Mouse (Mus musculus): ENCODE measurements at regions not wholly inside any gene's neighbourhood (a gene's known extent, or its start where the extent isn't known, plus 50 kb on each side); places are given as distances from the start of the nearest gene placed in this dataset.

DNA sequence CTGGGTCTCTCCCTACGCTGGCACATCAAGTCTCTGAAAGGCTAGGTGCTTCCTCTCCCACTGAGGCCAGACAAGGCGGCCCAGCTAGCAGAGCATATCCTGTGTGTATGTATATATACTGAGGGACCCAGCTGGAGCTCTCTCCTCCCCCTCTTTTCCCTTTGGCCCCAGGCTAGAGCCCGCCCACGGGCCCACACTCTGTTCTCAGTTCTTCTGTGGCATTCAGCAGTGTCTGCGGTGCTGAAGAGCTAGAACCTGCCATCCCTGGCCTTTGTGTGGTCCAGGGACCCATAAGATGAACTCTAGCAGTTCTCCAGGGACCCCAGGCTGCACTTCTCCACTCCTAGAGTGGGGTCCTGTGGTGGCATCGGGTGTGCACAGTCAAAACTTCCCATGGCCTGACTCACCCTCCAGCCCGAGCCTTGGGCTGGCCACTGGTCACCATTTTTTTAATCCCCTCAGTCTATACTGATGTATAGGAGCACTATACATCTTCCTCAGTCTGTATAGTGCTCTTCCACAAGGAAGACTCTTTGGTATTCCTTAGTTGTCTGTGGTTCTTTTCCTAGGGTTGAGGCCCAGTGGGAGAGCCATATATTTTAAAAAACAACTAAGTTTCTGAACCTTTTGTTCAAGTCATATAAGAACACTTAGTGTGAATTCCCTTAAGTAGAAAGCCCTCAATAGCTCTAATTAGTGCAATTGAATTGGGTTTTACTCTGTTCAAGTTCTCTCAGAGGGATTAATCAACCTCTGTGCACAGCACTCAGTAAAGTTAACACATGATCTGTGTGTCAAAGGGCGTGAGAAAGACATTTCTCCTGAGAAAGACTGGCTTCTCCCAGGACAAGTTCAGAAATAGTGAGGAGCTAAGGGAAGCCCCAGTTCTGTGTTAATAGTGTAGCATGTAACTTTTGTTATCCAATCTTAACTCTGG, 401.3 kb downstream of the Ipmk start:
- DNase-seq (ENCODE audit: low spot score in 2 of 2): no peak

GRCm38 (mm10) chr10:71753255-71753654, 405.7 kb downstream of the Ipmk start:
- no peak for DNase-seq (ENCODE audit: low spot score in 2 of 2)

DNA sequence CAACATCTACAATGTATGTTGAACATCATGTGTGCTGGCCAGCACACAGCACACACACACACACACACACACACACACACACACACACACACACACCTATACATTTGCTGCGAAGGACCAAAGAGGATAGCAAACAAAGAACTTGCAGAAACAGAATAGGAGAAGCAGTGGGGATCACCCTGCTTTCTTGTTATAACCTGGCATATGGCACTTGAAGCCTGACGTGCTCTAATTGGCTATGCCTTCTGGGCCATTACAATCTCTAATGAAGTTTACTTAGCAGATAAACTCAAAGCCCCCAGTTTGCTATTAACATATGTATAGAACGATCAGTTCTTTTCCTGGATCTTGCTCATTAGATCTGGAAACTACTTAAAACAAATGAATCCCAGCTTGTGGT, 407.2 kb downstream of the Ipmk start:
- DNase-seq (ENCODE audit: low spot score in 2 of 2): no peak

DNA sequence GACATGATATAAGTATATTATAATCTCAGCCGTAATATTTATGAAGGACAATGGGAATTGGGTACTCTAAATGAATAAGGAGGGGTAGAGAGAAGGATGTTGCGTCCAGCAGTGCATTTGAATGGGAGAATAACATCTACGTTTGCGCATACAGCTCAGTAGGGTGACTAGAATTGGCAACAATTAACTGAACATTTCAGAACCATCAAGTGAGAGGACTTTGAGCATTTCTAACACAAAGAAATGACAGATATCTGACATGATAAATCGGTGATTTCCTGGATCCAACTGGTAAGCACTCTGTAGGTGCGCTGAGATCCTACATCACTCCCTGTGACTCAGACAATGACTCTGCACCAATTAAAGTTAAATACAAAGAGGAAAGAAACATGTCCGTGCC, 431.3 kb downstream of the Ipmk start:
- no peak for DNase-seq (ENCODE audit: low spot score in 2 of 2)

- no peak for DNase-seq (ENCODE audit: low spot score in 2 of 2)
Observed at GRCm38 (mm10) chr10:71789241-71789640, 441.7 kb downstream of the Ipmk start.

GRCm38 (mm10) chr10:71789936-71790335, 442.4 kb downstream of the Ipmk start:
- DNase-seq (ENCODE audit: low spot score in 2 of 2): no peak

DNA sequence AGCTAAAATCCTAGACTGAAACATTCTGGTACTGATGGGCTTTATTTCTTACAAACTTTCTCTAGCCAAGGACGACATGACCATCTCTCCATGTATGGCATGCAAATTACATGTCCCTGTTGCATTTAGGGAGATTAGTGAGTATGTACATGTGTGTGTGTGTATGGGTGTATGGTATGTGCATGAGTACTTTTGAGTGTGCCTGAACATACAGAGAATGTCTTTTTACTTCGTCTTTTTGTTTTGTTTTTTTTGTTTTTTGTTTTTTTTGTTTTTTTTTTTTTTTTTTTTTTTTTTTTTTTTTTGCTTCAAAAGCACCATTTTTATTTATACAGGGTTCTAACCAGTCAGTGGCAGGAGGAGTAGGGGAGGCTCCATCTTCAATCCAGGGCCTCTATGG, 451.1 kb downstream of the Ipmk start:
- DNase-seq (ENCODE audit: low spot score in 2 of 2): no peak

- DNase-seq (ENCODE audit: low spot score in 2 of 2): no peak
Observed at GRCm38 (mm10) chr10:71802457-71802856, 454.9 kb downstream of the Ipmk start.

GRCm38 (mm10) chr10:71832633-71833032, 485.1 kb downstream of the Ipmk start:
- peak; percentile 6 to 51 for DNase-seq (ENCODE audit: low spot score in 2 of 2)

- DNase-seq (ENCODE audit: low spot score in 2 of 2): no peak
Observed at GRCm38 (mm10) chr10:71835018-71835417, 487.5 kb downstream of the Ipmk start.

DNA sequence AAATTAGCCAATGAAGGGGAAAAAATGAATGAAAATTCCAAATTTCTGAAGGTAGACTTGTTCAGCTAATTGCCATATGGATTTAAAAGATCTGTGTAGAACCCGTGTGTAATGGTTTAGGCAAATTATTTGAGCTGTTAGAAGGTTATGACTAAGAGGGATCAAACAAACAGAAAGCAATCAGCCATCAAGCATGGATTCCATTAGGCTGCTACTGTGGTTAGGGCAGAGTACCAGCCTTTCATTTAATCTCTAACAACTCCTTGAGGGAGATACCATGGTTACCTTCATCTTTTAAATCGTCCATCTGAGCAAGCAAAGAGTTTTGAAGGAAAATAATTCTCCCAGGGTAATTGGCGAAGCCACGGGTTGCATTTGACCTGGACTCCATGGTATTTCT, 509.5 kb downstream of the Ipmk start:
- no peak for DNase-seq (ENCODE audit: low spot score in 2 of 2)

GRCm38 (mm10) chr10:71857518-71857973, 510.0 kb downstream of the Ipmk start:
- peak; percentile 52 to 83 for DNase-seq (ENCODE audit: low spot score in 2 of 2)

- DNase-seq (ENCODE audit: low spot score in 2 of 2): peak in 1 of 2 experiments; percentile 16
Observed at GRCm38 (mm10) chr10:71893726-71894125, 546.2 kb downstream of the Ipmk start.

DNA sequence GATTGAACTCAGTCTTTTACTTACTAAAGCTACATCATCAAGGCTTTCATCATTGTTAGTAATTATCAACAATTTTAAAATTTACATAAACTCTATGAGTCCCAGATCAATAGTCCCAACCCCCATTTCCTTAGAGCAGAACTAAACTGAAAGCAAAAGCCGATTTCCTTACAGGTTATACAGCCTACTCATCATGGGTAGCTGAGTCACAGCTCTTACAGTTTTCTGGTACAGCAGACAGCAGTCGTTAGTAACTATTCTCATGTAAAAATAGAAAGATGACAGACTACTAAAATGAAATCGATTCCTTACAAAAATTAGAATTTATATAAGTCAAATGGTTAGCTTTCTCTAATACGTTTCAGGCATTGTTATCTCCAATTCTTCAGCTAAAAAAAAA, 557.5 kb downstream of the Ipmk start:
- no peak for DNase-seq (ENCODE audit: low spot score in 2 of 2)
